Mouse (Mus musculus) embryo, embryonic 10.5 days (tissue): ENCODE results near the gene Wipi1.
A peak's percentile ranks its signal among the peaks of the same experiment; 100 is the strongest.

Experiments used
- DNase-seq: peaks from one replicate; pipeline ENCODE4 v3.0.0-alpha.2; 2015; ENCODE audit warnings: low spot score

Gene Wipi1

DNA sequence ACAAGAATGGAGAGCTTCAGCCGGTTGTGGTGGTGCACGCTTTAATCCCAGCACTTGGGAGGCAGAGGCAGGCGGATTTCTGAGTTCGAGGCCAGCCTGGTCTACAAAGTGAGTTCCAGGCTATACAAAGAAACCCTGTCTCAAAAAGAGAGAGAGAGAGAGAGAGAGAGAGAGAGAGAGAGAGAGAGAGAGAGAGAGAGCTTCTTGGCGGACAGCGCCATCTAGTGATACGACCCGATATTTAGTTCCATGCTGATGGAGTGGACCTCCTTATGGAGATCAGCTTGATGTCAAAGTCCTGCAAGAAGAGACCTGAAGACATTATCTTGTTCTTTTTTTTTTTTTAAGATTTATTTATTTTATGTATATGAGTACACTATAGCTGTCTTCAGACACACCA is 7.3 kb upstream of the Wipi1 start:
- peak; percentile 73 for DNase-seq

GRCm38 (mm10) chr11:109616766-109617165 is 5.0 kb upstream of the Wipi1 start:
- no peak for DNase-seq

GRCm38 (mm10) chr11:109616352-109616751 is 4.6 kb upstream of the Wipi1 start:
- DNase-seq = no peak

GRCm38 (mm10) chr11:109615286-109615685 is 3.5 kb upstream of the Wipi1 start:
- DNase-seq = no peak

DNA sequence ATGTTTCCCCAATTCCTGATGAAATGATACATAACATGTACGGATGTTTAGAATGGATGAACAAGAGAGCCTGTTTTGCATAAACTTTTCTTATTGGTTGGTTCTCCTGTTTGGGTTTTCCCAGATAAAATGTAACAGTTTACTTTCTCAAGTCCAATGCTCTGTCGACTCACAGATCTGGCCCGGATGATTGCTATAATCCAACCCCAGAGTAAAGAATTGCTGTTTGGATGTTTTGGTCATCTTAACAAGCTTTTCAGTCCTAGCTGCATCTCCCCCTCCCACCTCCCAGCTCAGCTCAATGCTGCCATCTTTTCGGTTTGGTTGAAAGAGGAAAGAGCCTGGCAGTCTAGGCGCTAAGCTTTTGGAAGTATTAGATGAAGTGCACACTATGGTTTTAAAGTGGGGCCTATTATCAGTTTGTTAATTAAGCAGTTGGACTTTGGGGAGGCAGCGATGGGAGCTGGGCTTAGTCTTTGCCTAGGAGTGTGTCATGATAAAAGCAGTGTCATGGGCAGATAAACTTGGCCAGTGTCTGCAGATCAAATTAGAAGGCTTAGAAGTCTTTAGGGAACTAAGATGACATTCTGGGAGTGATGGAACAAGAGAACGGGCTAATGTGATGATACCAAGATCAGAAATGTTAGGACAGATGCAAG is 1.2 kb upstream of the Wipi1 start:
- DNase-seq = no peak

- peak; percentile 74 for DNase-seq
Observed at GRCm38 (mm10) chr11:109610795-109611302, 918 bp downstream of the Wipi1 start.

GRCm38 (mm10) chr11:109610046-109610794 is 1.5 kb downstream of the Wipi1 start:
- DNase-seq = peak; percentile 30

DNA sequence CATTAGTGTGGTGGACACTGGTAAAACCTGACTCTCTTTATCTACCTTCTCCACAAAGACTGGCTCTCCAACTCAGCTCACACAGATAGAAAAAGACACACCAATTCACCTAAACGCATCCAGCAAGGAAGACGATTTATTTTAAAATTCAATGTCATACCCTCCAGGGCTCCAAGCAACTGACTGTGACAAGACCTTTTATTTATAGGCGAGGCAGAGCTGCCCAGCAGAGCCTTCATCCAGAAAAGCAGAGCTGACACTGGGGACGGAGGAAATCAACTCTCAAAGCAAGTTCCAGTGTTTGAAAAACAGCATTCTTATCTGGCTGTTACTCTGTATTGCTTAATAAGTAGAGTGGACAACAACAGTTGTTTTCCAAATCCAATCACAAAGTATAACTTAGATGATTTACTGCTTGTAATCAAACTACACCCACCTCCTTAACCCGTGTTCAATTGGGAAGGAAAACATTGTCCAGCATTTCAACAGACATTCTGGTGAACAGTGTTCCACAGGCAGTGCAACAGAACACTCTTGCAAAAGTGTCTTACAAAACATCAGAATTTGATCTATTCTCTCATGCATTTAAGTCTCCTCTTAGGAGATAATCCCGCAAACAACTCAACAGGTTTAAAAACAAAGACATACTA is 2.7 kb downstream of the Wipi1 start:
- DNase-seq = no peak

DNA sequence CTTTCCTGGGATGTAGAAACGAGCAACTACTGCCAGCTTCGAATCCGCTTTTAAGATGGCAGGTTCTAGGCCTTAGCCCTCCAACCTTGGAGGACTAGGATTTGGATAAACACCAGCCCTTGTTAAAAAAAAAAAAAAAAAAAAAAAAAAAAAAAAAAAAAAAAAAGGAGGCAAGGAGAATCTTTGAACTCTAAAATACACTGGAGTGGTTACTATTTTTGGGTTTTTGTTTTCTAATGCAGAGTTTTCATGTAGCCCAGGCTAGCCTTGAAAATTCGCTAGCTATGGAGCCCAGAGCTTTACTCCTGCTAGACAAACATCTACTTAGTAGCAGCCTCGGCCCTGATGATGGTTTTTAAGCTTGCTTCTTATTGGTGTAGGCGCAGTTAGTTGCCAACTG is 4.2 kb downstream of the Wipi1 start:
- DNase-seq = no peak

DNA sequence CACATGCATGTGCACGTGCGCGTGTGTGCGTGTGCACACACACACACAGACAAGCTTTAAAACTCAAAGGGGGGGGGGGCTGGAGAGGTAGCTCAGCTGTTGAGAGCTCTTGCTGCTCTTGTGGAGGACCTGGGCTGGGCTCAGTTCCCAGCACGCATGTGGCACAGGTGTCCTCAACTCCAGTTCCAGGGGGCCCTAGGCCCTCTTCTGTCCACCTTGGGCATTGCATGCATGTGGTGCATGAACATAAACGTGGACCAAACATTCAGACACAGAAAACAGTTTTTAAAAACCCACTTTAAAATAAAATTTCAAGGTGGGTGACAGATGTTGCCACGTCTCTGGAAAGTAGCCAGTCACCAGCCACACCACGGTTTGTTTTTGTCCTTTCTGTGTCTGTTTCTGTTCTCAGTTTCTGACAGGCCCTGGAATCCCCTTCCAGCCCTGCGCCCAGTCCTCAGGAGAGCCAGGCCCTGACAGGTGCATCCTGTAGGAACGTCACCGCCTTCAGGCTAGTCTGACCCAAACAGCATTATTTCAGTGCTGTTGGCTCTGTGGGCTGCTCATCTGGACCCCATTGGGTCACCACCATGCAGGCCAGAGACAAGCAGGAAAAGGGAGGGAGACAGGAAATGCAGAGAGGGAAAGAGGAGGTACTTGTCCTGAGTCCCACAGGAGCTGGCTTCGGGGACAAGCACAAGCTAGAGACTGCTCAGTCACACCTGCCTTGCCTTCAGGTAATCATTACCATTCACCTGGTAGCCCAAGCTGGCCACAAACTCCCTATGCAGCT is 12.8 kb downstream of the Wipi1 start:
- DNase-seq = no peak

DNA sequence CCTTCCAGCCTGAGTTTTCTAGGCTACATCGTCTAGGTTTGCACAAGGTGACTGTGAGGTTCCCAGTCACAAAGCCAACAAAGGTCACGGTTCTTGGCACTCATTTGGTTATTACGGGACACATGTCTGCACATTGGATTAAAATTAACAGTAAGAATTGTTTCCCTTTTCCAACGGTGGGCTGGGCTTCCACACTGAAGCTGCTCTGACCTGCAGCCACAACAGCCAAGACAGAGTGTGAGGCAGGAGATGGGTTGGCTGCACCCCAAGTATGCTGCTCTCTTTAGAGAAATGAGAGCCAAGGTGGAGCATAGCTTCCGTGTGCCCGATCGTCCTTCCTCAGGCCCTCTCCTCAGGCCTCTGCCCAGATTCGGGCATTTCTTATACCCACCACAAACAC is 17.0 kb downstream of the Wipi1 start:
- no peak for DNase-seq

GRCm38 (mm10) chr11:109593200-109593981 is 18.4 kb downstream of the Wipi1 start:
- peak; percentile 60 for DNase-seq

- no peak for DNase-seq
Observed at GRCm38 (mm10) chr11:109591511-109591910, 20.3 kb downstream of the Wipi1 start.

GRCm38 (mm10) chr11:109590012-109590411 is 21.8 kb downstream of the Wipi1 start:
- no peak for DNase-seq

- no peak for DNase-seq
Observed at GRCm38 (mm10) chr11:109587638-109588374, 24.0 kb downstream of the Wipi1 start.

GRCm38 (mm10) chr11:109587019-109587418 is 24.7 kb downstream of the Wipi1 start:
- peak; percentile 24 for DNase-seq

GRCm38 (mm10) chr11:109586424-109586823 is 25.3 kb downstream of the Wipi1 start:
- DNase-seq = no peak

DNA sequence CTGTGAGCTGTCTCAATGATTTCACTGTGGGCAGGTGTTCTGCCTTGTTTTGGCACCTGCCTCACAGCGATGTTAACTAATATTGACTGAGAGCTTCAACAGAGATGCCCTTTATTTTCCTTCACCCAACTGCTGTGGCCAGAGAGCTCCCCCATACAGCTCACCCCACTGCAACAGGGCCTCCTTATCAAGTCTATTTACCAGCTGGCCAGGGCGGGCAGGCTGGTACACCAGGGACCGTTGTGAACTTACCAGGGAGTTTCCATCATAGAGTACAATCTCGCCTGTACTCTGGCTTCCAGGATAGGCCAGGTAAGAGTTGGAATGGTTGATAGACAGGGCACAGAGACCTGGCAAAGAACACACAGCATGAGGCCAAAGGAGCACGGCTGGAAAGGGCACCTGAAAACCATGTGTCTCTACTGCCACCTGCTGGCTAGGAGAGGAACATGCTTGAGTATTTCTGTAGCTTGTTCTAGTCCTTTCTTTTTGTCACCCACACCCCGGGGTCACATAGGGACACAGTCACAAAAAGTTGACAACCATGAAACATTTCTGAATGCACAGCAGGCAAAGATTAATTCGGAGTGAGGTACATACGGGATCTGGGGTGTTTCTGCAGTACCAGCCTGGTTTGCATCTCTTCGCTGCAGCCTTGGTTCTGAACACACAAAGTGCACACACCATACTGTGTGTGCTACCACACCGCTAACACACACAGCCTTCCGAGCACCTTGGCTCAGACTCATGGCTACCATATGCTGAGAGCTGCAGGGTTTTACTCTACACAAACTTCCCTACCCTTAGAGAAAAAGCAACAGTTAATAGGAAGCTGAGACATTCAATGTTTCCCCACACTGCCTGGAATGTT is 26.7 kb downstream of the Wipi1 start:
- DNase-seq = peak; percentile 91

DNA sequence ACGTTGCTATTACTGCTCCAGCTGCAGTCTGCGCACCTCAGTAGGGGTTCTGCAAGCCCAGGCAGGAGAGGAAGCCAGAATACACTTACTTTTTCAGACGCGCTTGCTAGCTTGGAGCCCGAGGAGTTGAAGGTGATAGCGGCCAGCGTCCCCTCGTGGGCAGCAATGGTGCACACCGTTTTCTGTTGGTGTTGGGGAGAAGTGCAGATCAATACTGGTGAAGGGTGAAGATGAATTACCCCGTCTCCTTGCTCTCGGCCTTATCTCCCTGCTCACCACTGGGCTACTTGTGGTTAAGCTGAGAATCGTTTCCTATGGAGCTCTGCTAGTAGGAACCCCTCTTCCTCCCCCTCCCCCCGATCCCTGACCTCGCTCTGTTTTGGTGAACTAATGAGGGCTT is 27.8 kb downstream of the Wipi1 start:
- no peak for DNase-seq

GRCm38 (mm10) chr11:109579999-109580398 is 31.8 kb downstream of the Wipi1 start:
- no peak for DNase-seq
